Mouse (Mus musculus) CD4-positive, CD25-positive, alpha-beta regulatory T cell, adult 2 months (primary cell): ENCODE data around the gene Gm29797.

Experiments used
- DNase-seq: peaks from one replicate; pipeline ENCODE4 v3.0.0-alpha.2; 2012; ENCODE audit warnings: low read depth, low spot score

Gm29797 gene

DNA sequence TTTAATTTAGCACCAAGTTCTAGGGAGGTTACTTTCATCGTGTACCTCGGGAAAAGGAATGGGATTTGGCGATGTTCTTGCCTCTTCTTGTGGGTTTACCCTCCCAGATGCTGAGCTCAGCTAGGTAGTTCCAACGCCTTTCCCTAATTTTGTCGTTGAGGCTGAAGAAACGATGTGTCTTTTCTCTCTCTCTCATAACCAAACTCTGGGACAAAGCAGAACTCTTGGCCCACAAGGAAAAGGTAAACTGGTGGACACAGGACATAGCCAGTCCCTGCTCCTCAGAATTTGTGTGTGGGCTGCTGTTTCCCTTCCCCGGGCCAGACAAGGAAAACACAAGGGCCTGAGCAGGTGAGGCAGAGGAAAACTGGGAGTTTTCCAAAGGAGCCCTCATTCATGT is 15.2 kb downstream of the Gm29797 start:
- no peak for DNase-seq

DNA sequence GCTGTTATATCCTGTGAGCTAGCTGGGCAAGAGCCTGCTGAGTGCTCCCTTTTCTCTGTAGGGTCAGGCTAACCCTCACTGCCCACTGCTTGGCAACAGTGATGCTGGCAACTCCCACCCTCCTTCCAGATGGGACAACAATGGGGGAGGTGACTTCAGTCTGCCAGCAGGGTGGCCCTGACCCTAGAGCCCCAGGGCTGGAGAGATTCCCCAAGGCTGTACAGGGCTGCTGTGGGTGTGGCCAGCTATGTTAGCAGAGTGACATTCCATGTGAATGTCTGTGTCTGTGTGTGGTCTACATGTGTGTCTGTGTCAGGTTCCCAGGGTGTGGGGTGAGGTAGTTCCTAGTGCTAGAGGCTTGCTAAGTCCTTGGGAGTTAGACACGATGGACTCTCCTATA is 16.7 kb downstream of the Gm29797 start:
- no peak for DNase-seq

DNA sequence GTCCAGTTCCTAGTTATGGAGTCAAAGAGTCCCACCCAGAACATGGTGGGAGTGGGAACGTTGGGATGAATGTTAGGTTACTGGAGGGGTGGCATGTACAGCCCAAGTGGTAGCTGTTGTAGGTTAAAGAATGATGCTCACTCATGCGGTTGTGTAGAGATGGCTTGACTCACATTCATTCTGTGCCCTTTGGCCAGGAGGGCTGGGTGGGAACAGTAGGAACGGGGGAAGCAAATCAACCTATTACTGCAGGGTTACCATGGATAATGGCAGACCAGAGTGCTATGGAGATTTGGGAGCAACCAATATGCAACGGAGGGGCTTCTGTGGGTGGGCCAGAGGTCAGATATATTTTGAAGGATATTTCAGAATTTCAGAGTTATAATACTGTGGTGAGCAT is 18.1 kb downstream of the Gm29797 start:
- no peak for DNase-seq

DNA sequence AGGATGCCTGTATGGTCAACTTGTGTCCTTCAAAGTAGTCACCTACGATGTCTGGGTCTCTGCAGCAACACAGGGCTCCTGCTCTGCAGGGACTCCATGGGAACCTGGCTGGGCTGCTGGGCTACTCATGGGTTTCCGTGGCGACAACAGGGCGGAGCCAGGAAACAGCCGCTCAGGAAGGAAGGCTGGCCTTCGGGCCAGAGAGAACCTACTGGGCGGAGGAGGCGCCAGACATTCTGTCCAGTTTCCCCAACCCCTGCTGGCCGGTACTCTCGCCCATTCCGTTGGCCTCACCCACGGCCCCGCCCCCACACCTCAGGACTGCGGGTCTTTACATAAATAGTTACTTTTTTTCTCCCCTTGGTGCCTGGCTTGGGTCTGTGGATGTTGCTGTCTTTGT is 18.6 kb downstream of the Gm29797 start:
- no peak for DNase-seq

DNA sequence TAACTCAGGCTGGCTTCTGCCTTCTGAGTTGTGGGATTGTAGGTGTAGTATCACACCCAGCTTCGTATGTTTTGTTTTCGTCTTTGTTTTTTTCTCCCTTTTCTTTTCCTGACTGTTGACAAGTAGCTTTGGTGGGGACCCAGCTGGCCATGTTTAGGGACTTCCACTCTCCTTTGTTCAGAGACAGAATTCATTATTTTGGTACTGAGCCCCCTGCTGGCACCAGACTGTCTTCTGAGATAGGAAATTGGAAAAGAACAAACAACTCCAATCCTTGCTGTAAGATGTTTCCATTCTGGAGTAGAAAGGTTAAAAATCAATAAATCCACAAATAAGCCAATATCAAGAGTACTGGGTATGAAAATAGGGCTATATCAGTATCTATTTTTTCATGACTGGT is 19.6 kb downstream of the Gm29797 start:
- no peak for DNase-seq

DNA sequence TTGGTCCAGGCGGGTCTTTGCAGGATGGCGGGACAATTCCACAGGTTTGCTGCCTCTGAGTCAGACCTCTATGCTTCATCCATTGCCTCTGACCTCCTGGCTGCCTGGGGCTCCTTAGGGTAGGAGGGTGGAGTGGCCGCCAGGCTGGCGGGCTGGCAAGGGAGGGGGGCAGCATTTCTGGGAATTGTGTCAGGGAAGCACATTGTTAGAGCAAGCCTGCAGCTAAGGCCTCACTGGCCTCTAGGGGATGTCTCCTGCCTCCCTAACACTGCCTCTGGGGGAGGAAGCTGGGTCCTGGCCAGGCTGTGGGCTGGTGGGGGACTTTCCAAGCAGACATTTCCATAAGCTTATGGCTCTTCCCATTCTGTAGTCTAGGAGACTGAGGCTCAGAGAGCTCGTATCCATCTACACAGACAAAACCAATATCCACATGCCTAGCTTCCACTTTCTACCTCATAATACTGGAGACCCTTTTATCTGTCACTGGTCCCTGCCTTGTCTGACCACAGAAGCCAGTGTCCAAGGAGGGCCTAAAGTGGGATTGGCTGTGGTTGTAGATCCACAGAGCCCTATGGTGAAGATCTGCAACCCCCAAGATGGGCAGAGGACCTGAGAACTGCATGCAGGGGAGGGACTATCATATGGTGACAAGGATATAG is 20.4 kb downstream of the Gm29797 start:
- no peak for DNase-seq

DNA sequence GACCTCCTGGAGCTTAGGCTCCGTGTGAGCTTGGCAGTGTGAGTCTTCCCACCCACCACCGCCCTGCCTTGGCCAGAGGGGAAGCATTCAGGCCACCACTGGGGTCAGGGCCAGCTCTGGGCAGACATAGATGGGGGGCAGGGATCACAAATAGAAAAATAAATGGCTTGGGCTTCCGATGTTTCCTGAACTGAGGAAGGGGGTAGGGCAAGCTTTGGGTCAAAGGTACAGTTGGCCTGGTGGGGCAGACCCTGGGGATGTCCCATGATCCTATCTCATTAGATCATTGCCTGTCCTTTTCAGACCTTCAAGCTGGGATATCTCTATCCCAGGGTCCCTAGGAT is 20.9 kb downstream of the Gm29797 start:
- DNase-seq = no peak

DNA sequence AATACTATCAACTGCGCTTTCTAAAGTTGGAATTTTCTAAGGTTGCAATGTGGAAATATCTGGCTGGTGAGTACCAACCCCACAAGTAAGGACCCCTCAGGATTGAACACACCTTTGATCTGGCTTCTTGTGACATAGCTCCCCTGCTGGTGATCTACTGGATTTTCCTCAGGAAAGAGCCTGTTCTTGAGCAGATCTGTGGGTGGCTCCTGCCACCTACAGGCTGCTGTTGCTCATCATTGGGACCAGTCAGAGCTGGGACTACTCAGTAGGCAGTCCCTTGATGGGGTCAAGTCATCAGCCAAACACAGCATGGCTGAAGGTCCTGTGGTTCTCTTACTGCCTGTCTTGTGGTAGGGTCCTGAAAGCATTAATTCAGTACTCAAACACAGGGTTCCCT is 21.9 kb downstream of the Gm29797 start:
- peak; percentile 87 for DNase-seq

DNA sequence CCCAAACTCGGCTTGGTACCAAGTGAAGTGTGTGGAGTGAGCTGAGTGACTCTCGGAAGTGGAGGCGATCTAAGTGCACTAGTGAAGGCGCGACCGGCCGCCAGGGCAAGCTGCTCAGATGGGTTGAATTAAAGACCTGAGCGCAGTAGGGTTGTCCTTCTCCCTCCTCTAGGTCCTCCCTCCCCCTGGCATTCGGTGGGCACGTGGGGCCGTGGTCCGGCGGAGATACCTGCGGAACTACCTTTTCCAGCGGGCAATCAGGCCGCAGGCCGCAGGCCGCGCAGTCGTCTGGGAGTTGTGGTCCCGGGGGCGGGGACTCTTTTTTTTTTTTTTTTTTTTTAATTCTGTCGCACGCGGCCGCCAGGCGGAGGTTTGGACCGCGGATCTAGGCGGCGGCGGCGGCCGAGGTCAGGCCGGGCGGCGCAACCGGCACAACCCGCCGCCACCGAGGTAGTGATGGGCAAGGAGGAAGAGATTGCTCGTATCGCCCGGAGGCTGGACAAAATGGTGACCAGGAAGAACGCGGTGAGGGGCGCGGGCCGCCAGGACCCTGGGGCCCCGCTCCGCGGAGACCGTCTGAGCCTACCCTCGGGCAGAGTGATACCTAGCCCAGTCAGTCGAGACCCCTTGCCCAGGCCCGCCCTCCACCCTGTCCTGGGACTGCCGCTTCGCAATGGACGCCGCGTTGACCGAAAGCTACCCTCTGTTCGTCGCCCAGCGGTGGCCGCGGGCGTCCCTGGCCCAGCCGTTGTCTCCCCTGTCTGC is 23.3 kb downstream of the Gm29797 start, which contains the start of gene Tcea2:
Gene Tcea2 (plus strand): TSS at position 360 of the 765 bp plus-strand sequence.
- peak; percentile 75 for DNase-seq

DNA sequence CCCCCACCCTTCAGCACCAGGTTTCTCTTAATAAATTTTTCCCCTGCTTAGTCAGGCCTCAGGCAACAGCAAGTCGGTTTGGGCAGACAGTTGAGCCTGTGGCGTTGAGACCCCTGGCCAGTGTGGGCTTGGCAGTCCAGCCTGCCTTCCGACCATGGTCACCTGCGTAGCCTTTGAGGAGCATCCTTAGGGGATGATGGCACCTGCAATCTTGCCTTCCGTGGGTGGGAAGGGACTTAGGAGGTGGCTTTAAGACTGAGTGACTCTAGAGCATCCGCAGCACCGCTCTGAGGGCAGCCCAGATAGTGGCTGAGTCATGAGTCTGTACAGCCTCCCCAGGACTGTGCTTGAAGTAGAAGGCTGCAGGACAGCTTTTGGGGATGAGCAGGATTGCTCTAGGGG is 23.9 kb downstream of the Gm29797 start:
- DNase-seq = peak; percentile 54

DNA sequence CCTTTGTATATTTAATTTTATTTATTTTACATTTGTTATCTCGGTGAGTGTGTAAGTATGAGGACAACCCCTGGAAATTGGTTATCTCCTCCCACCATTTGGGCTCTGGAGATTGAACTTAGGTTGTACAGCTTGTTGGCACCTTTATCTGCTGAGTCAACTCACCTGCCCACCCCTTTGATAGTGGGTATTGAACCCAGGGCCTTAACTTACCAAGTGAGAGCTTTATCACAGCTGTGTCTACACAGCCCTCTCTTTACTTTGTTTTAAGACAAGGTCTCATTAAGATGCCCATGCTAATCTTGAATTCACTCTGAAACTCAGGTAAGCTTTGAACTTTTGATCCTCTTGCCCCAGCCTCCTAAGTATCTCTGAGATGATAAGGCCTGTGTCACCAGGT is 25.1 kb downstream of the Gm29797 start:
- DNase-seq = no peak

DNA sequence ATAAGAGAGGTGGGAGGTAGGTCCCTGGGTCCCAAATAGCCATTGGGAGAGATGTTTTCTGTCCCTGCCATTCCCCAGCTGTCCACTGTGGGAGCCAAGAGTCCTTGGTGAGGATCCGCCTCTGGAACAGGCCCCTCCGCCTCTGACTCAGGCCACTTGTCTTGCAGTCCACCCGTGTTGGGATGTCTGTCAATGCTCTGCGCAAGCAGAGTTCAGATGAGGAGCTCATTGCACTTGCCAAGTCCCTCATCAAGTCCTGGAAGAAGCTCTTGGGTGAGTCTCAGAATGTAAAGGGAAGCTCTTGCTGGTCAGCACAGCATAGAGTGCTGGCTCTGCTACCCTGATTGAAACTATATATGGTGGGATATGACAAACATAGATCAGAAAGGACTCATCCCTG is 26.5 kb downstream of the Gm29797 start:
- no peak for DNase-seq

DNA sequence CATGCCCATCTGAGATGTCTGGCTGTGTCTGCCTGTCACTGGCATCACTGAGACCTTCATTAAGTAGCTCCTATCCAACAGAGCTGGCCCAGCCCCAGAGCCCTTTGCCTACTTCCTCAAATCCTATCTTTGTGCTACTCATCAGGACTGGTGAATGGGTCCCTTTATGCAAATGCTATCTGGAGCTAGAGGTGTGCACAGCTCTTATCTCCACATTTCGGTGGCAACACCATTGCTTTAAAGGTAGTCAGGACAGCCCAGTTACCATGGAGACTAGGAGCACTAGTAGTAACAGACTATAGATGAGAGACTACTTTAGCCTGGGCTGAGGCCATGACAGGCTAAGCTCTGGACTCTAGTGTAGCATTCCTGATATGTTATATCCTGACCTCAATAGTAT is 27.9 kb downstream of the Gm29797 start:
- DNase-seq = no peak

DNA sequence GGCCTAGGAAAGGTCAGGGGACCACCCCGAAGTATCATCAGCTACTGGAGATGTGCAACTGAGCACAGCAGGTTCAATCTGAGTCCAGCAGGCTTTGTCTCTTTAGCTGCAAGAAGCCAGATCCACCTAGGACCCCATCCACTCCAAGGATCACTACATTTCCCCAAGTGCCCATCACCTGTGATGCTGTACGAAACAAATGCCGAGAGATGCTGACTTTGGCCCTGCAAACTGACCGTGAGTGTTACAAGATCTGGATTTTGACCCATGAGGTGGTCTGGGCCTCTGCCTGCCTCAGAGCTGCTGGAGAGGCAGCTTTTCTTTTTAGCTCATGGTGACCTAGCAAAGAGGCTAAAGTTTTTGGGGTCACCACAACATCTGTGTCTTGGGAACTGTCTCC is 28.9 kb downstream of the Gm29797 start:
- no peak for DNase-seq

DNA sequence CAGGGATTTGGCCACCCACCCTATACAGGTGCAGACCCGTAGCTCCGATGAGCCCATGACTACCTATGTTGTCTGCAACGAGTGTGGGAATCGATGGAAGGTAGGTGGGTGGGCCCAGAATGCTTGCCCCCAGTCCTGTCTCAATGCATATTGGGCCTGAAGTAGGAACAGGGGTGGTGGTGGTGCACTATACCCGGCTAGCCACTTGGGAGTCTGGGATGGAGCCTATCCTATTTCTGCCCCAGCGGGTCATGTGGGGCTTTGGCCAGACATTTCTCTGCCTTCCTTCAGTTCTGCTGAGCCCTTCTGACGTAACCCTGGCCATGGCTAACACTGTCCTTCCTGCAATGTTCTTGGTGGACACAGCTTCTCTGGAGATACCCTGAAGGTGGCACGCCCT is 30.8 kb downstream of the Gm29797 start:
- no peak for DNase-seq

DNA sequence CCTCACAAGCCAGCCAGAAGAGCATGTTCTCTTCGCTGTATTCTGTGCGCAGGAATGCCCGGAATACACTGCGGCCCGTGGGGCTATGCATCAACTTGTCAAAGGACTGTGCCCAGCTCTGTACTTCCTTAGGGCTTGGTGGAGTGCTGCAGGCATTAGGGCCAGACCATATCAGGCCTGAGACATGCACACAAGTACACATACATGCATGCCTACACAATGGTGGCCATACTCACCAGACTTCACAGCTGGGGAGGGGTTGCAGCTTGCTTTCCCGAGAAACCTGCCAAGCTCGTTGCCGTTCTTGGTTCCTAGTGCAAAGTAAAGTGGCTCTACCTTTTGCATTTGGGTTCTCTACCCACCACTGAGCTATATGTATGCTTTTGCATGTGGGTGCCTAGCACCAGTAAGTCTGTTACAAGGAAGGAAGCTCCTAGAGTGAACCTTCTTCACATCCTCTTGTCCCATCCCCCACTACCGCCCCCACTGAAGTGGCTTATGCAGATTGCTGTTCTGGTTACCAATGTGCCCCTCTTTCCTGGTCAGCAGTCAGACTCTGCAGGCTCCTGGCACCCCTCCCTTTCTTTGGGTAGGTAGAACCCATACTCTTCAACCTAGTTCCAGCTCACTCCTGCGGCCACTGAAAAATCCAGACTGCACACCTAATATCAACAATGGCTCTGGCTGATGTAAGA is 32.8 kb downstream of the Gm29797 start:
- no peak for DNase-seq

DNA sequence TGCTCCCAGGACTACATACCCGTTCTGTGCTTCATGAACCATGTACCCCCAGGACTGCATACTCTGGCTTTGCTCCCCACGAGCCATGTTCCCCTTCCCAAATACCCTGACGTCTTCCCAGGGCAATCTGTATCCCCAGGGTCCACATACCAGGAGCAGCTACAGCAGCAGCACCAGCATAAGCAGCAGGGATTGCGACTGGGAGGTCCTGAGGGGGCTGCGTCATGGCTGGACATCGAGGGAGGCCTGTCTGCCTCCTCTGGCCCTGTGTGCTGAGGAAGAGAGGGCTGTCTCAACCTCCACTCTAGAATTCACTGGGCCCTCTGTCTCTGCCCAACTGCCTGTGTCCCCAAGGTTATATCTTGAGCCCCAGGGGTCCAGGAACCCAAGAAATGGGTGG is 34.2 kb downstream of the Gm29797 start:
- DNase-seq = no peak

DNA sequence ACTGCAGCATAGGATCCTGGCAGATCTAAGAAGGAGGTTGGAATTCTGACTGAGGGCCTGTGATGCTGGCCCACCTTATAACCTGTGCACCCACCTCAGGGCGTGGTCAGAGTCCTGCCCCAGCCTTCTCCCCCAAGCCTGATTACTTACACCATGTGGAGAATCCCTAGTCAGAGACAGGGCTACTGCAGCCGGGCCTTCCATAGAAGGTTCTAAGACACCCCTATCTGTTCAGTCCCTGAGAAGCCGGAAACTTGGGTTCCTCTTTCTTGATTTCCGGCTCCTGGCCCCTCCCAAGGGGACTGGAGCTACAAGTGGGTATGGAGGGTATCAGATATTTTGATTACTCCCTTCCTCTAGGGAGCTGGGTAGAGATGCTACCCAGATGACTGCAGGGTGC is 34.7 kb downstream of the Gm29797 start:
- DNase-seq = peak; percentile 49

DNA sequence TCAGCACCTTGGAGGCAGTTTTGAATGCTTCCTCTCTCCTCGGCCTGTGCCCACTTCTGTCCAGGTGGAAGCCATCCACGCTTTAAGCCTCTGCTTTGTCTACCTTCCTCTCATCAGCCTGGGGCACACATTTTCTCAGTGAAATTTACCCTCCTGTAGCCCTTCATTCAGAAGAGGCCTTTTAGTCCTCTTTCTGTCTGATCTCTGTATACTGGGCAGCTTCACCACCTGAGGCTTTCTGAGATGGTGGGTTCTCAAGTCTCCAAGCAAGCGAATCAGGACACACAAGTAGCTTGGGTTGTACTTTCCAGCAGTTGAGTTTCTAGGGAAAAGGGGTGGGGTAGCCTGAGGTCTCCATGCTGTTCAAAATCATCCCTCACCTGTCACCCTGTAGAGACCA is 35.5 kb downstream of the Gm29797 start:
- no peak for DNase-seq

DNA sequence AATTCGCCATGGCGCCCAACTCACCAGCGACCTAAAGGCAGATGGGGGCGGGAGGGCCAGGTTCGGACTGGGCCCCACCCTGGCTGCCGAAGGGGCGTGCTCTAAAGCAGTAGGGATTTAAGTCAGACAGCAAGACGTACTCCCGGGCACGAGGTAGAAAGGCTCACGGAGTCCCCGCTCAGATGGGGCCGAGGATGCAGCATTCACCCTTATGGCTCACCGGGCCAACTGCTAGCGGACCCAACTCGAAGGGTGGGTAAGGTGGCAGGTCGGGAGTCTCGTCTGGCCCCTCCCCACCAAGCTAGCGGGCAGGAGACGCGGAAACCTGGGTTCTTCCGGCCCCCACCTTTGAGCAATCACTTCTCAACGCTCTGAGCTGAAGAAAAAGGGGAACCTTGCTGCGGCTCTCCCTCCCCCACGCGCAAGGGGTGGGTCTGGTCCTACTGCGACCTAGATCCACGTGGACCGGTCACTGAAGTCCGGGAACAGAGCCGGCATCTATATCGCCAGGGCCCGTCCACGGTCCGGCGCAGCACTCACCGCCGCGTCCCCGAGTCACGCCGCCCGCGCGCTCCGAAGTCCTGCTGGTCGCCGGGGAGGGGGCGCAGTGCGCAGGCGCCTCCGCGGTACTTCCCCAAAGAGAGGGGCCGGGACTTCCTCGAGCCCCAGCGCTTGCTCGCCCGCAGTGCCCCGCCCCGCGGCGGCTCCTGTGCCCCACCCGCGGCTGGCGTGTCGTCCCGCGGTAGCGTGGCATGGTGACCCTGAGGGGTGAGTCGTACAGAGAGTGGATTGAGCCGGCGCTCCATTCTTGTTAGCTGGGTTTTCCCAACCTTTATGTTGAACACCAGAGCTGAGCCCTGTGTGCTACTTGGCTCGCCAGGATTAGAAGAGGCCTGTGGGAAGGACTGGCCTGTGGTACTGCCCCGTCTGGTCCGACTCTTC is 36.8 kb downstream of the Gm29797 start, which contains the start of gene Rgs19:
Gene Rgs19 (minus strand): TSS at position 639 of the 942 bp plus-strand sequence.
- peak; percentile 93 for DNase-seq

DNA sequence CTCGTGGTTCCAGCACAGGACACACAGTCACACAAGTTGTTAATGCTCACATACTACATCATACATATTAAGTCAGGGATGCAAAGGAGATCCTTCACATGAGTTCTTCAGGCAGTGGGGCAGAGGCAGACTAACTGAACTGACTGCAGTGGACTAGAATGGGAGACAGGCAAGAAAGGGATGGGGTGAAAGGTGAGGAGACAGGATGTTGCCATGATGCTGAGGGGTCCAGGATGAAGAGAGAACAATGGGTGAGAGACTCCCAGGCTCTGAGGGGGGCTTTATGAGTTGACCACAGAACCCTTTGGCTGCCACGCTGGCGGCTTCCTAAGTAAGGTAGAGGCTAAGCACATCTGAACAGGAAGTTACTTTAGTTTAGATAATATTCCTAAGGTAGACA is 37.7 kb downstream of the Gm29797 start:
- no peak for DNase-seq

DNA sequence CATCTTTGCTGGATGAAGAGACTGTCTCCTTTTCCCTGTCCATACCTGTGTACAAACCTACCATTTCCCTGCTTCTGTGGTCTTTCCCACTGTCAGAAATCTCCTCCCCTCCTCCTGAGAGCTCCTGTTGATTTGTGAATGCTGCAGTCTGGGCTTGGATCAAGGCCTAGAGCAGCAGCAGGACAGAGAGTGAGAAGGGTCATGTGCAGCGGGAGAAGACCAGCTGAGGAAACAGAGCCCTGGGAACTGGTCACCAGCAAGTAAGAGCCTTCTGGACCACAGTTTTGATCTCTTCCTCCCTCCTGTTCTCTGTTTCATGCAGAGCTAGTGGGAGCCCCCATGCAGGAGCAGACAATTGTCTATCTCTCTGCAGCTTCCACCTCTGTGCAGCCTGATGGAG is 38.9 kb downstream of the Gm29797 start:
- DNase-seq = no peak
